Mouse (Mus musculus): ENCODE results near the gene Srsf12.

Gene Srsf12

DNA sequence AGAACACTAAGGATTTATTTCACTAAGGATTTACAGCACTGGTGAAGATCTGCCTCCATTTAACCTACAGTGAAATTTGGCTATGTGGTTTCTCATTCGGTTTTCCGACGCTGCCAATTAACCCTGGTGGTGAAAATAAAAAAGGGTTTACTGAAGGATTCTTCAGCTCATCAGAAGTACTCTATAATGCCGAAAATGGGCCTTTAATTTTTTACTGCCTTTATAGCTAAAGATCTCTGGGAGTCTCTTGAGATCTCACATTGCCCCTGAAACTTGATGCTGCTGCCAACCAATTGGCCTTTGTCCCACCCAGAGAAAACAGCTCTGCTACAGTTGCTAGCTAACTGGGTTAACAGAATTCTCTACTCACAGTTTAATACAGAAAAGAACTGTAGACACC, 40.1 kb downstream of the Srsf12 start:
- DNase-seq (ENCODE audit: extremely low read depth, low read depth, low spot score): no peak

DNA sequence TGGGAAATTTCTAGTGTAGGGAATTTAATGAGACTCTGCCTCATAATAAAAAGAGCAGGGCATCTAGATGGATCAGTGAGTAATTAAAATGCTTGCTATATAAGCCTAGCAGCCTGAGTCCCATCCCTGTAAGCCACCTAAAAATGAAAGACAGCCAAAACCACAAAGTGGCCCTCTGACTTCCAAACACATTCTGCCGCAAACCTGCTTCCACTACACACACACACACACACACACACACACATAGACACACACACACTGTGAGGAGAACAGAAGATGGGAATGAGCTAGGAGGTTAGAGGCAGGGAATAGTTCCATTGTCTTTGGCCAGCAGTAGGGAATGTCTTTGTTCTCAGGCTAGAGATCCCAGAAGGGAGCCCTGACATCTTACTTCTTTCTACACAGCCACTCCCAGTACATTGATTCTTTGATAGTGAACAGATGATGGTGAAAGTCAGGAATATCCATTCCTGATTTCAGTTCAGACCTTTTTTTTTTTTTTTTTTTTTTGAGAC, 41.0 kb downstream of the Srsf12 start:
- DNase-seq (ENCODE audit: extremely low read depth, low read depth, low spot score): no peak

DNA sequence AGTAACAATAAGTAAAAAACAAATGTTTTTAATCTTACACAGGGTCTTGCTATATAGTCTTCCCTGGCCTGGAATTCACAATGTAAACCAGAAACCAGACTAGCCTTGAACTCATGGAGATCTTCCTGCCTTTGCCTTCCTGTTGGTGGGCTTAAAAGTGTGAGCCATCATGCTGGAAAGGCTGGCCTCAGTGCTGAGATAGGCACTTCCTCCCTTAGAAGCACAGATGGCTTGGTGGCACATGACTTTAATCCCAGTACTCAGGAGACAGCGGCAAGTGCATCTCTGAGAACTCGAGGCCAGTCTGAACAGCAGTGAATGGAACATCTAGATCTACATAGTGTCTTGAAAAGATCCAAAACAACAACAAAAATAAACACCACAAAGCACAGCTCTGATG, 42.1 kb downstream of the Srsf12 start:
- DNase-seq (ENCODE audit: extremely low read depth, low read depth, low spot score): no peak

DNA sequence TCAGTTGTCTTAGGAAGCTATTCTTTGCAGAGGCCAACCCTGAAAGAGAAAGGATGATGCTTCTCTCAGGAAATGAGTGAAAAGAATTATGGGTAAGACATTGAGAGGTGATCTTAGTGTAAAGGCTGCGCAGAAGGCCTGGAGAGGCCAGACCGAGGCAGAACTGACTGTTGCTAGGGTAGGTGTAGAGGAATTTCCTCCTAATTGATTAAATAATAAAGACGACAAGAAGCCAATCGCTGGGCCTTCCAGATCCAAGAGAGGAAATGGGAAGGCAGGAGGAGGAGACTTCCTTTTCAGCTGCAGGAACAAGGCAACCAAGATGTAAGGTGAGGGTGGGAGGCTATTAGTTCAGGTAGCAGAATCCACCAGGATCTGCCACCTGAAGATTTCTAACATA, 45.9 kb downstream of the Srsf12 start:
- DNase-seq (ENCODE audit: extremely low read depth, low read depth, low spot score): no peak

DNA sequence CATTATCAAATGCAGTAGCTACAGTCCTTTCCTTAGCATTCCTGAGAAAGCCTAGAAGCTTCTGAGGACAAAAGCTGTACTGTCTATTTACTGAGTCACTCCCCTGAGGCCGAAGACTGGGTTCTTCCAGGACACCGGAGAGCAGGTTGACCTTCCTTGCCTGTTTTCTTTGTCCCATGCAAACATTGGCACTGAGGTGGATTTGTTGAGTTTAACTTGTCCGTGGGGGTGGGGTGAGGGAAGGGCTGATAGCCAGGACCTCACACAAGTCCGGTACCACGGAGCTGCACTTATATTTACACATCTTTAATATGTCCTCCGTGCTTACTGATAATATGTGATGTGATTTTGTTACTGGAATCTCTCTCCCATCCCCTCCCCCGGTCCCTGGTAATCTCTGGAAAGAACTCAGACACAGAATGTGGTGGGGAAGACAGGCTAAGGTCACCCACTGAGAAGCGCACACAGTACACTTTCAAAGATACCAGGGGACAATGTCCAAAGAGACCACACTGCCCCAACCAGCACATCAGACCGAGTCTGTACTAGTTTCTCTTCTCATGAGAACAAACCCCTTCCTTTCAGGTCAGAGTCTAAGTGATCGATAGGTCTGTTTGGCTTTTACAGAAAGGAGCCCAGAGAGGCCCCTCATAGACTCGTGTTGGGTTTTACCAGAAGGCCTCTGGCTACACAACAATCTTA, 48.6 kb downstream of the Srsf12 start:
- no peak for DNase-seq (ENCODE audit: extremely low read depth, low read depth, low spot score)

DNA sequence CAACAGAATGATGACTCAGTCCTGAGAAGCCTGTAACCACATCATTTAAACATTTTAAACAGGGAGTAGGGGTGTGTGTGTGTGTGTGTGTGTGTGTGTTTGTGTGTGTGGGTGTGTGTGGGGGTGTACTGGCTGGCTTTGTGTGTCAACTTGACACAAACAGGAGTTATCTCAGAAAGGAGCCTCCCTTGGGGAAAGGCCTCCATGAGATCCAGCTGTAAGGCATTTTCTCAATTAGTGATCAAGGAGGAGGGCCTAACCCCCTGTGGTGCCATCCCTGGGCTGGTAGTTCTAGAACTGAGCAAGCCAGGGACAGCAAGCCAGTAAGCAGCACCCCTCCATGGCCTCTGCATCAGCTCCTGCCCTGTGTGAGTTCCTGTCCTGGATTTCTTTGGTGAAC, 51.5 kb downstream of the Srsf12 start:
- no peak for DNase-seq (ENCODE audit: extremely low read depth, low read depth, low spot score)

DNA sequence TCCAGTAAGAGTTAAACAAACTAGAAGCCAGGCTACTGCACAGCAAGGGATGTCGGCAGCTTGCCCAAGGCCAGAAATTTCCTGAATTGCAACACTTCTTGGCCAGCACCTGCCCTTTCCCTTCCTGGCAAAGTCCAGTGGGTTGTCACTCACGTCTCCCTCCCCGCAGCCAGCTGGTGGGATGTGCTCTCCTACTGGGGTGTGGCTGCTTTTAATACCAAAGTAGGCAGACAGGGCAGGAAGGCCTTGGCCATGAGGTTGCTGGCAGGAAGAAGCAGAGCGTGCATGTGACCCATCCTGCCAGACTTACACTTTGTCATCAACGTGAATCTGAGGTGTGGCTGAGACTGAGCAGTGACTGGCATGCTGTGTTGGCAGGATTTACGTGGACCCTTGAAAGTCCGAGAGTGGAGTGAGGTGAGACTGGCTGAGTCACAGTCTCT, 52.5 kb downstream of the Srsf12 start:
- DNase-seq (ENCODE audit: extremely low read depth, low read depth, low spot score): no peak

DNA sequence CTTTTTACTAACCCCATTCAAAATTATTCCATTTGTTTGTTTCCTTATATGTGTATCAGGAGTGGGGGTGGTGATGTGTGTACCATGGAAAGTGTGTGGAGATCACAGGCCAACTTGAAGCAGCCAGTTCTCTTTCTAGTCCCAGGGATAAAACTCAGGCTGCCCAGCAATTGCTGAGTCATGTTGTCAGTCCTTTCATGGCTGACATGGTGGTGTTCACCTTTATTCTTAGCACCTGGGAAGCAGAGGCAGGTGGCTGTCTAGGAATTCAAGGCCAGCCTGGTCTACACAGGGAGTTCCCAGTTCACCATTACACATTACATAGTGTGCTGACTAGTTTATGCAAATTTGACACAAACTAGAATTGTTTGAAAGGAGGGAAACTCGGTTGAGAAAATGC, 54.1 kb downstream of the Srsf12 start:
- DNase-seq (ENCODE audit: extremely low read depth, low read depth, low spot score): no peak

DNA sequence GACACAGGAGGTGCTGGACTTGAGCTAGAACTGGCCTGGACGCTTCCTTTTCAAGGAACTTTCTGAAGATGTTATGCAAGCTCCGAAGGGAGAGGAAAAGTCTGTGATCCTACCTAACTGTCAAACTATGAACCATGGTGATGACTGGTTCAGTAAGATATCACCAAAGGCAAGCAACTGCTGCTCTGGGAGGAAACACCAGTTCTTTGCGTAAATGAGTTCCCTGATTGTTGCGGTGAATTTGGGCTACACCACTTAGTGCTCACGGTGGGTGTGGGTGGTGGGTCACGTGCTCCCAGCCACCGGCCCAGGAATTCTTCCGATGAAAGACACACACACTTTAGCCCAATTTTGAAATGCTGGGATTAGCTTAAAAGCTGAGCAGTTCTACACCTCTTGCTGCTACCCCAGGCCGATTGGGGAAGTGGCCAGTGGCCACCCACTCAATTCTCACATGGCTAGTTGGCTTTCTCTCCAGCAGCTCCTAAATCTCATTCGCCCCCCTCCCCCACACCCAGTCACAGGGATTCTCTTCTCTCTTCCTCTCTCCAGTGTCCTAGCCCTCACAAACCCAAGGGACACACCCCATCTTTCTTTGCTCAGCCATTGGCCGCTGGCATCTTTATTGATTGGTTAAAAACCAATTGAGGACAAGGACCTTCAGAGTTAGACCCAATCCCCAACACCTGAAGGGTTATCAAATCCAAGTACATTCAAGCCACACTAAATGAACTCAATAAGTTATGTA, 56.4 kb downstream of the Srsf12 start:
- no peak for DNase-seq (ENCODE audit: extremely low read depth, low read depth, low spot score)

DNA sequence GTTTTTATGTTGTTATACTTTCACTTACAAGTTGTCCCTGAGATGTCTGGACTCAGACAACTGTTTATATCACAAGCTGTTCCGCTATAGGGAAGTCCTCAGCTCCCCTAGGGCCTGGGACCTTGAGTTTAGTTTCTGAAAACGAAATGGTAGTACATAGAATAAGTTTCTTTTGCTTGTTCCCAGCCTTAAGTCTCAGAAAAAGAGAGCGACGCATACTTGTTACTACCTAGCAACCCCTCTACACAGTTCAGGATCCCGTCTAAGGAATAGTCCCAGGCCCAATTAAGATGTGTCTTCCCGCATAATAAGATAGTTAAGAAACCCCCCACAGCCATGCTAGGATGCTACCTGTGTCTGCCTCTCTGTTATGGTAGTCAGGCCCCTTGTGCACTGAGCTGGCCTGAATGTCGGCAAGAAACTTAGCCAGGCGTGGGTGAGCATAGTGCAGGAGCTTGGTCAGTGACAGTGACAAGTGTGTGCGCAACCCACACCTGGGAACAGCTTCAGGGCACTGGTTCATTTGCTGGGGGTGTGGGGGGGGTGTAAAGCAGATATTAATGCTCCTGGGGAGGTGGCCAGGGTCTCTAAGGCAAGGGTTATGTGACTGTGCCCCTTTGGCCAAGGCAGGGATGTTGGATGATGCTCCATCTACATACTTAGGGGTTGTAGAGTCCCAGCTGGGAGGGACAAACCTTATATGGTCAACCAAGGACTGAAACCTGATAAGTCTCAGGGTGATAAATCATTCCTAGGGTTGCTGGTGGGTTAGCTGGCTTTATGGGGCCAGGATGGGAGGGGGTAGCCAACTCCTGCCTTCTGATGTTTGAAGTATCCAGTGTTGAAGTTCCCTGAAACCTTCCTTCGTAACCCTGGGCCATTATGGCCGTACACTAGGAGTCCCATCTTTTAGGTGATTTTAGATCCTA, 61.9 kb downstream of the Srsf12 start:
- DNase-seq (ENCODE audit: extremely low read depth, low read depth, low spot score): no peak

DNA sequence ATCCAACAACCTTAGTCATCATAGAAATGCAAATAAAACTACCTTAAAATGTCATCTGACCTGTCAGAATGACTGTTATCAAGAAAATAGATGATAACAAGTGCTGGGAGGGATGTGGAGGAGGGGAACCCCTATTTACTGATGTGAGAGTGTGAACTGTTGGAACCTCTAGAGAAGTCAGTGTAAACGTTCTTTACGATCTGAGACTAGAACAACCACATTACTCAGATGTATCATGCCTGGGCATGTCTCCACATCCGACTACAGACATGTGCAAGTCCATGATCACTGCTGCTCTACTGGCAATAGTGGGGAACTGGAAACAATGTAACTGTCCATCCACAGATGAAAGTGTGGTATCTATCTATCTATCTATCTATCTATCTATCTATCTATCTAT, 64.6 kb downstream of the Srsf12 start:
- no peak for DNase-seq (ENCODE audit: extremely low read depth, low read depth, low spot score)

DNA sequence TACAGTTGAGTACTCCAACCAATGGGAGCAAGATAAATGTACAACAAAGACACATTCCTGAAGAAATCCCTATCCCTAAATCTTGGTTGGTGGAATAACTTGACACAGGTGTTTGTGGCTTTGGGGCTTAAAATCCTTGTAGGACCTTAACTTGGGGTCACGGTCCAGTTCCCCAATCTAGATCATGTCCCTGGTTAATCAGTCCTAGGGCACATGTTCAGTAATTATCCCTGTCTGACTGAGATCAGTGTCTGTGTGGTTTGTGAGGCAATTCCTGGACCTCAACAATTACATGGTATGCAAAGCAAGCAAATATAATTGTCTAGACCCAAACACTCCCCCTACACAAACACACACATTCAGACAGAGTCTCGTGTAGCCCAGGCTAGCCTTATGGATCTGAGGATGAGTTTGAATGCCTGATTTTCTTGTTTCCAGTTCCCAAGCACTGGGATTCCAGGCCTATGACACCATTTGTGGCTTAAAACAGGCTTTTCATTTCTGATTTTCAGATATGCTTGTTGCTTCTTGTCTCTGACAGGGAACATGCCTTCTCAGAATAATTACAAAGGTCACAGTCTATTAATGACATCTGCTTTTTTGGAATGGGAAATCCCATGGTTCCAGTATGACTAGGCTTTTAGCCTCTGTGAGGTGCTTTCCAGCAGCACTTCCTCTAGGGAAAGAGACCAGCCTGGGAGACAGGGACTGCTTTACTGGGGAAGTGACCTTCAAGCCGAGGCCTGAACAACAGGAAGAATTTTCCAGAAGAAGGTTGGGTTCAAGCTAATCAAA, 73.3 kb downstream of the Srsf12 start:
- DNase-seq (ENCODE audit: extremely low read depth, low read depth, low spot score): no peak
